Mouse (Mus musculus) liver, embryonic 16.5 days (tissue): Measurements from ENCODE around the gene Ankrd13b. TPM values are rescaled to one million over a fixed set of nuclear protein-coding genes. Genes with fewer than 3 reads are reported as not detected.
"Not testable (repeated sequence)": the region's sequence is repeated elsewhere in the genome, so short reads cannot be mapped to it uniquely, and the experiment has no call there.

Experiments used
- ATAC-seq: fragments of 200-750 bp; cut with Nextera tagmentation; 2 replicates; pipeline ENCODE4 v1.8.0; 2017; ENCODE audit warnings: low read depth, mild to moderate bottlenecking, moderate number of reproducible peaks, moderate library complexity
- H3K27ac ChIP-seq: fragments of 300-500 bp; sonication (generic); 2 replicates; pipeline ENCODE4 v1.5.1; 2014; ENCODE audit warnings: mild to moderate bottlenecking, low read length
- H3K27me3 ChIP-seq: fragments of 300-500 bp; sonication (generic); 2 replicates; pipeline ENCODE4 v1.6.1; 2014; ENCODE audit warnings: low read depth, low read length, mixed read lengths; ENCODE audit not compliant: control insufficient read depth, insufficient read depth
- H3K36me3 ChIP-seq: fragments of 300-500 bp; sonication (generic); 2 replicates; pipeline ENCODE4 v1.6.1; 2014; ENCODE audit warnings: mild to moderate bottlenecking; ENCODE audit not compliant: control insufficient read depth, insufficient read depth
- H3K4me1 ChIP-seq: fragments of 300-500 bp; sonication (generic); 2 replicates; pipeline ENCODE4 v1.6.1; 2014; ENCODE audit warnings: low read depth, low read length, mixed read lengths; ENCODE audit not compliant: control insufficient read depth
- H3K4me2 ChIP-seq: fragments of 300-500 bp; sonication (generic); 2 replicates; pipeline ENCODE4 v1.6.1; 2014; ENCODE audit warnings: low read depth, low read length, mixed read lengths
- H3K4me3 ChIP-seq: fragments of 300-500 bp; sonication (generic); 2 replicates; pipeline ENCODE4 v1.5.1; 2014; ENCODE audit warnings: low read depth, mild to moderate bottlenecking, low read length
- H3K9ac ChIP-seq: fragments of 300-500 bp; sonication (generic); 2 replicates; pipeline ENCODE4 v1.6.1; 2014; ENCODE audit warnings: low read depth, low read length
- H3K9me3 ChIP-seq: fragments of 300-500 bp; sonication (generic); replicated peaks from 2 replicates; pipeline ENCODE4 v1.6.1; 2016; ENCODE audit warnings: low read length; ENCODE audit not compliant: control insufficient read depth
- WGBS: fragments of 180-500 bp; shearing (Covaris S2); extraction: QIAGEN DNeasy Blood & Tissue Kit; methylation state at CpG from one replicate; pipeline ENCODE4 v1.1.7; 2014; ENCODE audit not compliant: insufficient replicate concordance; 5-methylcytosine and 5-hydroxymethylcytosine counted together
- polyA plus RNA-seq: library from polyadenylated mRNA; unstranded; fragments of >200 nt; fragmentation: Nextera tagmentation; extraction: Ambion mirVana; gene quantifications from 2 replicates; pipeline ENCODE4 v1.2.1, GENCODE M21; 2015

Ankrd13b gene
- polyA plus RNA-seq = 0.37 and 0.41 TPM in 2 replicates

DNA sequence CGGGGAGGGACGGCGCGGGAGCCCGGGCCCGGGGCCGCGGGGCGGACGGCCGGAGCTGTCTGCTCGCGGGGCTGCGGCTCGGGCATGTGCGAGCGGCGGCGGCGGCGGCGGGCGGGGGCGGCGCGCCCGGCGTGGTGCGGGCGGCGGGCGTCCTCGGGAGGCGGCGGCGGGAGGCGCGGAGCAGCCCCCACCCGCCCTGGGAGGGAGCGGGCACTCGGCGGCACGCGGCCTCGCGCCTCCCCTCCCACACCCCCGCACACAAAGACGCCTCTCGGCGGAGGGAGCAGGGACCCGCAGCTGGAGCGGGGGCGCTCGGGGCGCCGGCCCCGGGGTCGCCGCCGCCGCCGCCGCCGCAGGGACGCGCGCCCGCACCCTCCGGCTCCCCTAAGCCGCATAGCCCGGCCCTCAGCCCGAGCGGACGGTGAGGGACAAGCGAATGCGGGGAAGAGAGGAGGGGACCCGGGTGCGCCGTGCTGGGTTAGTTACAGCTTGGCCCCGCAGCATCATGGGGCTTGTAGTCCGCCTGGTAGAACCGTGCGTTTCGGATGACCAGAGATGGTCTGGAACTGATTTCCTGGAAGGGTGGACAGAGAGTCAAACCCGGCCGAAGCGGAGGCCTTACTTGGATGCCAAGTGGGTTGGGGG, at the start of gene Ankrd13b:
TSS of gene Ankrd13b (minus strand) at position 88 of the 645 bp plus-strand sequence.
- H3K9me3 ChIP-seq = no peaks in the 10 kb centered on the region
- H3K27me3 ChIP-seq = peaks cover 33% of the 10 kb centered on the region
- H3K4me1 ChIP-seq = peaks cover 39% of the 10 kb centered on the region
- peak within 1 kb of the TSS; percentile 94 for H3K4me2 ChIP-seq
- no peak for ATAC-seq
- peak within 1 kb of the TSS; percentile 70 for H3K4me3 ChIP-seq
- under 1% methylated on average over 31 of the region's 87 CpGs for WGBS
- peak within 1 kb of the TSS; percentile 59 for H3K9ac ChIP-seq
- no peaks in the 10 kb centered on the region for H3K36me3 ChIP-seq
- H3K27ac ChIP-seq = no peak within 1 kb of the TSS

DNA sequence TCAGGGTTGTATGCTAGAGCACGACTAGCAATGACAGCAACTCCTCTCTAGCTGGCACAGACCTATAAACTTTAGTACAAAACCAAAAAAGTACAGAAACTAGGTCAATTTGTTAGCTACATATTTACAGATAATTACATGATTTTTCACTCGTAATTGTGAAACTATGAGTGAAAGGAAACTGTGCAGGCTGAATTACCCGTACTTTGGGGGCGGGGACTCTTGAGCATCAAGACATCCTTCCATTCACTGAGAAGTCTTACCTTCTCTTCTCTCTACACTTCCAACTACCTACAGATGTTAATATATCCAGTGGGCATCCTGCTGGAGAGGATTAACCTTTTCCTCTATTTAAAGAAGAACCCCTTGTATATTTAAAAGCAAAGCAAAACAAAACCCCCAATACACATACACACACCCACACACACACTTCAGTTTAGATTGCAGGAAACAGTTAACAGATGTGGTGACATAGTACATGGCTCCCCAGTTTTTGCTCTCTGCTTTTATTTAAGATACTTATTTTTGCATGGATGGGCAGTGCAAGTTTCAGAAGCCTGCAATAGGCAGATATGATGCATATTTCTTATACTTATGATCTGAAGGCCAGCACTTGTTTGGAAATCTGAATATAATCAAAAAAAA, 42.8 kb upstream of the Ankrd13b start:
- H3K4me1 ChIP-seq = no peaks in the 10 kb centered on the region
- no peak overlapping the region for H3K4me3 ChIP-seq
- no peak overlapping the region for H3K9ac ChIP-seq
- H3K4me2 ChIP-seq = no peak overlapping the region
- peaks cover 6% of the 10 kb centered on the region; the same call in 1 of the 2 replicates for H3K36me3 ChIP-seq
- no peak overlapping the region for H3K27ac ChIP-seq
- H3K9me3 ChIP-seq = no peaks in the 10 kb centered on the region
- ATAC-seq = no peak
- H3K27me3 ChIP-seq = no peaks in the 10 kb centered on the region
- WGBS = 76% methylated on average over 4 of the region's 4 CpGs

DNA sequence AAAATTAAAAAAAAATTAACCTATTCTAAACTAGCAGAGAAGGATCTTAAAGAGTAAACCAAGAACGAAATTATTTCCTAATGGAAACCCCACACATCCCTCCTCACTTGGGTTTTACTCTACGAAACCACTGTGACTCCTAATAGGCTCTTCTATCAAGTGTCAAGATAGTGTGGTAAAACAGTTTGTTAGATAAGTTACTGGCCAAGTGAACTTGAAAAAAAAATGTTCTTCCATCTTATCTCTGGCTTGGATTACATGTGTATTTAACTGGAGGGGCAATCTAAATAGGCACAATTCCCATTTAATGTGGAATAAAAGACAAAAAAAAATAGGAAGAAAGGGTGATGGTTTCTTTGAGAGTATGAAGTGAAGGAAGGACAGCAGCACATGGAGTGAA, 41.4 kb upstream of the Ankrd13b start:
- Histone ChIP-seq H3K9me3 (no peaks in the 10 kb centered on the region), H3K4me3 (no peak overlapping the region), H3K9ac (no peak overlapping the region), H3K36me3 (no peaks in the 10 kb centered on the region), H3K4me2 (no peak overlapping the region), H3K27ac (no peak overlapping the region), H3K4me1 (no peaks in the 10 kb centered on the region), H3K27me3 (no peaks in the 10 kb centered on the region)
- ATAC-seq = no peak
- WGBS = 43% methylated on average over 2 of the region's 2 CpGs

DNA sequence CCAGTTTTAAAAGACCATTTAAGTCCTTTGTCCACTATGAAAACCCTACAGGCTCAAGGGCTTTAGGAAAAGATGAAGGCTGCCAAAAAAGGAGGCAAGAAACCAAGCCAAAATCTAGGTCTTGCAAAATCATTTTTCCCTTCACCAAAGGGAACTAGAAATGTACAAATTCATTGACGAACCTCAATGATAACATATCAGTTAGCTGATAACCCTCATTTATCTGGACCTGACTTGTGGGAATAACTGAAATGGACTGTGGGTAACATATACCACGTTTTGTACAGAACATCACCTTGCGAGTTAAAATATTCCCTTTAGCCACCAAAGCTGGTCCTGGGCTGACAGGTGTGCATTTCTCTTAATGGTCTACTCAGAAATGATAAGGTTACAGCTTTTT, 40.2 kb upstream of the Ankrd13b start:
- no peaks in the 10 kb centered on the region for H3K36me3 ChIP-seq
- H3K4me1 ChIP-seq = no peaks in the 10 kb centered on the region
- H3K9me3 ChIP-seq = no peaks in the 10 kb centered on the region
- no peak for ATAC-seq
- H3K4me3 ChIP-seq = no peak overlapping the region
- no peaks in the 10 kb centered on the region for H3K27me3 ChIP-seq
- no peak overlapping the region for H3K27ac ChIP-seq
- H3K4me2 ChIP-seq = no peak overlapping the region
- 48% methylated on average over 3 of the region's 3 CpGs for WGBS
- H3K9ac ChIP-seq = no peak overlapping the region

DNA sequence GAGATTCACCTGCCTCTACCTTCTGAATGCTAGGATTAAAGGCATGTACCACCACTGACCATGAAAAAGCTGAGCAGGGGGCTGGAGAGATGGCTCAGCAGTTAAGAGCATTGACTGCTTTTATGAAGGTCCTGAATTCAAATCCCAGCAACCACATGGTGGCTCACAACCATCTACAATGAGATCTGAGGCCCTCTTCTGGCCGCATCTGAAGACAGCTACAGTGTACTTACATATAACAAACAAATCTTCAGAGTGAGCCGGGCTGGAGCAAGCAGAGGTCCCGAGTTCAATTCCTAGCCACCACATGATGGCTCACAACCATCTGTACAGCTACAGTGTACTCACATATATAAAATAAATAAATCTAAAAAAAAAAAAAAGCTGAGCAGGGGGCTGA, 38.9 kb upstream of the Ankrd13b start:
- not testable (repeated sequence) for H3K4me3 ChIP-seq, H3K4me1 ChIP-seq, H3K27ac ChIP-seq, H3K36me3 ChIP-seq, ATAC-seq, H3K4me2 ChIP-seq, H3K27me3 ChIP-seq, H3K9ac ChIP-seq, H3K9me3 ChIP-seq
- WGBS = 61% methylated on average over 3 of the region's 3 CpGs

DNA sequence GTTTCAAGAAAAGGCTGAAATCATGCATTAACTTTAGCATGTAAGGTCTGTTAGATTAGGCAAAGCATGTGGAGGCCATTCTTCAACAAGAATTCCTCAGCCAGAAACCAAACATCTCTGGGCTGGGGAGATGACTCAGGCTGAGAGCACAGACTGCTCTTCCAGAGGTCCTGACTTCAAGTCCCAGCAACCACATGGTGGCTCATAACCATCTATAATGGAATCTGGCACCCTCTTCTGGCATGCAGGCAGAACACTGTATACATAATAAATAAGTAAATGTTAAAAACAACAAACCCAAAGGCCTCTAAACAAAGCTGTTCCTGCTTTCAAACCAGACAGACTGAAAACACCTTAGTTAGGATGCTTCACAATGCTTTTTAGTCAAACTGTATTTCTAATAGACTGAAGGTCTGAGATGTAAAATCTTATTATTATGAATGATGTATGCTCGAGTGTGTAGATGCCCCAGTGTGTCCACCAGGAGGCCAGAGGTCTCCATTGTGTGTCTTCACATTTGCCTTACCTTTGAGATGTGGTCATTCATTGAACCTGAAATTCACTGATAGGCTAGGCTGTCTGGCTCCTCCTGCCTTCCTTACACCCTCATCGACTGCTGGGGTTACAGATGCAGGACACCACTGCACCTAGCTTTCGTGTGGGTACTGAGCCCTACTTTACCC, 36.5 kb upstream of the Ankrd13b start:
- Histone ChIP-seq H3K36me3 (no peaks in the 10 kb centered on the region), H3K4me2 (no peak overlapping the region), H3K4me1 (peaks cover 2% of the 10 kb centered on the region; the same call in 1 of the 2 replicates), H3K4me3 (no peak overlapping the region), H3K27ac (no peak overlapping the region), H3K9ac (no peak overlapping the region), H3K27me3 (no peaks in the 10 kb centered on the region), H3K9me3 (no peaks in the 10 kb centered on the region)
- WGBS = 66% methylated on average over 3 of the region's 3 CpGs
- no peak for ATAC-seq

DNA sequence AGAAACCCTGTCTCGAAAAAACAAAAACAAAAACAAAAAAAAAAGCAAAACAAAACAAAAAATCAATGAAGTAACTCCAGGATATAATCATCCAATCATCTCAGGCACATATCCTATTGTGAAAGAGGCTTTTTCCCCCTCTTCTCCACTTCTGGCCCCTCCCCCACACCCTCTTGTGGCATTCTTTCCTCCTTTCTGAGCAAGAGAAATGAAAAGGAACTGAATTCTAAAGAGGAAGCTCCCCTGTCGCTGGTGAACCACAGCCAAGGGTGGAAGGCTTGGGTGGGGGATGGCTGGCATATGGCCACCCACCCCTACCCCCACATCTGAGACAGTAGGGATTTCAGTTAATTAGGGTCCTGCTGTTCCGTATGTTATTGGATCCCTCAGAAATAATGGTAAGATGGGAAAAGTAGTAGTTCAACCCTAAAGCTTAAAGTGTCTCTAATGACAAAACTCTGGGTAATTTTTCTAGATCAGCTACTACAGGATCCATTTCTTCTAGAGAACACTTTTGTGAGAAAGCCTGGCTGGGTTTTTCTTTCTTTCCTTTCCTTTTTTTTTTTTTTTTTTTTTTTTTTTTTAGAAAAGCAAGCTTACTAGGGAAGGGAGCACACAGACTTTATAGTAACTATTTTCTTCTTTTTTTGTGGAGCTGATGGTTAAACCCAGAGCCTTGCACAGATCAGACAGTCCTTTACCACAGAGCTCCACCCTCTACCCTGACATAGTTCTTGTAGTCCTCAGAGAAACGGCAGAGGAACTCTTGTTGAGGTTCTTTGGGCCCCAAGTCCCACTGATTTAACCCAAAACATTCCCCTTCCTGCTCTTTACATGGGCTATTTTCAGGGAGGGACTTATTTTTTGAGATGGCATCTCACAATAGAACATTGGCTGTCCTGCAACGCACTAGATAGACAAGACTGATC, 31.4 kb upstream of the Ankrd13b start:
- Histone ChIP-seq H3K4me3 (no peak overlapping the region), H3K4me2 (no peak overlapping the region), H3K9ac (no peak overlapping the region), H3K27ac (0 out of 2 replicates have a peak overlapping the region, but pooled peaks have one; percentile 21), H3K9me3 (no peaks in the 10 kb centered on the region), H3K27me3 (peaks cover 30% of the 10 kb centered on the region), H3K36me3 (no peaks in the 10 kb centered on the region), H3K4me1 (peaks cover 15% of the 10 kb centered on the region)
- no peak for ATAC-seq
- WGBS = 26% methylated on average over 5 of the region's 5 CpGs

DNA sequence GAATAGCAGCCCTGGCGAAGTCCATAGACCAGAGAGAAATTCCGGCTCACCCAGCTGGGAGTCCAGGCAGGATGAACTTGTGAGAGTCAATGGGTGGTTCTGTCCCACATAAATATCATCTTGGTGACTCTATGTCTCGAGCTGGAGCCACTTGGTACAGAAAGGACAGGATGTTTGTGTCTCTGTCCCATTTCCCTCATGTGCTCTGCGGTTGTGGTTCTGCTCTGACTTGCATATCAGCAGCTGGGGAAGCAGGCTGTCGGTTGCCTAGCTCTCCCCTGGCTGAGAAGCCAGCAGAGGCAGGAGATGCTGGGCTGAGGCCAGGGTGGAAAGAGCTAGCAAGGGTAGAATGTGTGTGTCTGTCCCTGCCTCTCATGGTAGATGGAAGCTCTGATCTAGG, 29.6 kb upstream of the Ankrd13b start, which contains the start of gene Gm10392:
TSS of gene Gm10392 (minus strand) at position 156 of the 400 bp plus-strand sequence.
- WGBS = 15% methylated on average over 5 of the region's 5 CpGs
- Histone ChIP-seq H3K4me2 (no peak within 1 kb of the TSS), H3K4me3 (no peak within 1 kb of the TSS), H3K27ac (peak within 1 kb of the TSS; percentile 52), H3K9ac (no peak within 1 kb of the TSS), H3K4me1 (peaks cover 33% of the 10 kb centered on the region), H3K36me3 (no peaks in the 10 kb centered on the region), H3K27me3 (peaks cover 48% of the 10 kb centered on the region), H3K9me3 (no peaks in the 10 kb centered on the region)
- no peak for ATAC-seq
